Mouse (Mus musculus) C2C12 (cell line): Measurements from ENCODE around the gene Dppa3.

ENCODE experiments used
- CTCF ChIP-seq: IDR thresholded peaks from one replicate; pipeline ENCODE4 v1.5.1; 2011; ENCODE audit not compliant: control insufficient read depth, insufficient read depth, insufficient read length
- USF1 ChIP-seq: IDR thresholded peaks from one replicate; pipeline ENCODE4 v1.6.1; 2011; ENCODE audit warnings: low read depth, mild to moderate bottlenecking, control low read depth, moderate library complexity

- no peak for TF ChIP-seq CTCF
- TF ChIP-seq USF1, result no peak
Measured at GRCm38 (mm10) chr6:122609771-122610170, 16.4 kb upstream of the Dppa3 start, which contains the start of gene Gdf3.
